13 mouse cellular contexts compared by ENCODE assay signal in the genomic region with DNA sequence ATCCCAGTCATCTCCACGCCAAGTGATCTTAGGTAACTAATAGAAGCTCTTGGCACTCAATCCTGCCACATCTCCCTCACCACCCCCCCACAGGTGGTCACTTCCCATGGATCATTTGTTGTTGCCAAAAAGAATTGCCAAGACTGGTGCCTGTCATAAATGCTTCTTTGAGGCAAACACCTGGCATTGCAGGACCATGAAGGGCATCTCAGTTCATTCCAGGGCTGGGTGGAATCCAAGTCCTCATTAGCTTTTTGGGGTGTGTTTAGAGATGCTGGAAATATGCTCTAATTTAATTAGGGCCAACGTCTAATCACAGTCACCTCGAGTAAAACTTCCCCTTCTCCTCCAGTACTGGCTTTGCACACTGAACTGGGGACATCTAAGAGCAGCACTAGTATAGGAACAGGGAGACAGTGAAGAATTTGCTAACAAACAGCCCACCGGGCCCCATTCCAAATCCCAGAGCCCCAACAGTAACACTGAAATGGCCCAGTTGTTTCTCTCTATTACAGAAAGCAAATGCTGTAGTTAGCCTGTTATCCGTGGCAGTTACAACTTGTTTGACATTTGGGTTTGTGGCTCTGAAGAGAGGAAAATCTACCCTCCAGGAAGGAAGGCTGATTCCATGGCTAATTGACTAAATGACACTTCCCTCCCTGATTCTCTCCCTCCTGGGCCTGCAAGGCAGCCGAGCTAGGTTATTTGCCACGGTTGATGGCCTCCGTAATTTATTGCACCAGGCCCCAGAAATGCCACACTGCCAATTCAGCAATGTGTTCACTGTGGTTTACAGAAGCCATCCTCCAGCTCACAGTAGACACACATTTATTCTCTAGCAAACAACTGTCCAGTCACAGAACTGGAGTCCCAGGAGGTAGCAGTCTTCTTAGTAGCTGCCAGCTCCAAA.
A peak's percentile ranks its signal among the peaks of the same experiment; 100 is the strongest.
DNase-seq lines count a peak whose midpoint lies in the region; ATAC-seq and TF ChIP-seq lines count a peak whose summit lies in the region.
"Had no signal": no experiment of that assay in that cellular context is flagged by ENCODE, and none has a peak within 500 bp of the region (broad histone marks: within the 10 kb centered on the region; RNA-seq: fewer than 3 reads in every experiment).

No protein-coding gene starts in this region.

- no peaks in the 10 kb centered on the region for H3K9me3 ChIP-seq in embryonic facial prominence, embryonic 14.5 days (ENCODE audit: control insufficient read depth, low read length)
- no peaks in the 10 kb centered on the region for H3K9me3 ChIP-seq in embryonic facial prominence, embryonic 10.5 days
- no peaks in the 10 kb centered on the region for H3K9me3 ChIP-seq in midbrain, embryonic 16.5 days (replicated peaks; ENCODE audit: control insufficient read depth, low read length, poor library complexity, severe bottlenecking)
- H3K9me3 ChIP-seq: limb, embryonic 12.5 days had no signal

- H3K27ac ChIP-seq in embryonic facial prominence, embryonic 14.5 days (replicated peaks; ENCODE audit: low read depth, low read length) = no peak overlapping the region
- no peak overlapping the region for H3K27ac ChIP-seq in embryonic facial prominence, embryonic 10.5 days (replicated peaks)
- H3K27ac ChIP-seq in midbrain, embryonic 16.5 days (ENCODE audit: low read length) = no peak overlapping the region
- no peak overlapping the region for H3K27ac ChIP-seq in layer of hippocampus, adult 2 months
- H3K27ac ChIP-seq: limb, embryonic 12.5 days had no signal

- no peak overlapping the region for H3K4me2 ChIP-seq in embryonic facial prominence, embryonic 14.5 days (ENCODE audit: low read depth, low read length)
- H3K4me2 ChIP-seq in midbrain, embryonic 16.5 days (ENCODE audit: low read length) = no peak overlapping the region
- H3K4me2 ChIP-seq: heart, embryonic 11.5 days; limb, embryonic 12.5 days had no signal

- CTCF ChIA-PET in Patski (lab: Charles Lee) = interaction anchor here (0.6 kb wide), 1 partner anchor 578 kb away, joined by 3 read pairs; no protein-coding TSS in a partner anchor

- WGBS in embryonic facial prominence, embryonic 14.5 days = 41% methylated on average over 8 of the region's 8 CpGs
- WGBS in embryonic facial prominence, embryonic 10.5 days = 54% methylated on average over 8 of the region's 8 CpGs
- WGBS in midbrain, embryonic 16.5 days = 61% methylated on average over 8 of the region's 8 CpGs

- H3K9ac ChIP-seq in embryonic facial prominence, embryonic 14.5 days (ENCODE audit: low read depth, low read length) = no peak overlapping the region
- no peak overlapping the region for H3K9ac ChIP-seq in midbrain, embryonic 16.5 days (ENCODE audit: low read depth, low read length)
- H3K9ac ChIP-seq: limb, embryonic 12.5 days had no signal

- H3K36me3 ChIP-seq in embryonic facial prominence, embryonic 14.5 days (ENCODE audit: control insufficient read depth, insufficient read depth, low read length) = no peaks in the 10 kb centered on the region
- H3K36me3 ChIP-seq in embryonic facial prominence, embryonic 10.5 days (replicated peaks) = no peaks in the 10 kb centered on the region
- H3K36me3 ChIP-seq in midbrain, embryonic 16.5 days (ENCODE audit: control insufficient read depth, insufficient read depth, low read length) = no peaks in the 10 kb centered on the region
- H3K36me3 ChIP-seq: limb, embryonic 12.5 days had no signal

- TF ChIP-seq CTCF in Patski (IDR thresholded peaks at IDR 0.05) = no peak
- TF ChIP-seq CTCF in layer of hippocampus, adult 2 months (conservative IDR thresholded peaks at IDR 0.05) = no peak

- peak; percentile 55; the same call in 1 of the 2 replicates for ATAC-seq in embryonic facial prominence, embryonic 14.5 days (ENCODE audit: low read depth)
- peak; percentile 91 for ATAC-seq in Patski
- peak; percentile 75; the same call in 1 of the 2 replicates for ATAC-seq in midbrain, embryonic 16.5 days
- ATAC-seq: inflammation-experienced regulatory T-cells, adult 6 months had no signal

- in situ Hi-C loops in Patski (cut with MboI; ENCODE audit: low pct_unique_long_range_greater_than_20kb) = no loop called here

- DNase-seq in embryonic facial prominence, embryonic 14.5 days (ENCODE audit: low spot score) = peak; percentile 20
- DNase-seq in embryonic facial prominence, embryonic 10.5 days (ENCODE audit: low spot score) = no peak
- peak; percentile 70 for DNase-seq in Patski (ENCODE audit: low read depth, low spot score)
- DNase-seq in kidney, adult 11 months = peak; percentile 4
- no peak for DNase-seq in layer of hippocampus, adult 2 months (ENCODE audit: low spot score in 2 of 2)
- no peak for DNase-seq in spleen, postnatal 14 days (ENCODE audit: low spot score in 2 of 2)
- no peak for DNase-seq in thymus, adult 18-20 months
- DNase-seq: lung, postnatal 36 days; thymus, postnatal 4 days had no signal

- no peak overlapping the region for H3K4me3 ChIP-seq in embryonic facial prominence, embryonic 14.5 days (ENCODE audit: low read depth, low read length)
- H3K4me3 ChIP-seq in embryonic facial prominence, embryonic 10.5 days = no peak overlapping the region
- no peak overlapping the region for H3K4me3 ChIP-seq in midbrain, embryonic 16.5 days (ENCODE audit: low read depth, low read length)
- no peak overlapping the region for H3K4me3 ChIP-seq in layer of hippocampus, adult 2 months
- H3K4me3 ChIP-seq: limb, embryonic 12.5 days had no signal

- H3K4me1 ChIP-seq in embryonic facial prominence, embryonic 14.5 days (ENCODE audit: control insufficient read depth, insufficient read depth, low read length) = peaks cover 5% of the 10 kb centered on the region; the same call in 1 of the 2 replicates
- peaks cover 20% of the 10 kb centered on the region for H3K4me1 ChIP-seq in embryonic facial prominence, embryonic 10.5 days
- H3K4me1 ChIP-seq in midbrain, embryonic 16.5 days (ENCODE audit: control insufficient read depth, insufficient read depth, low read length) = no peaks in the 10 kb centered on the region
- H3K4me1 ChIP-seq: limb, embryonic 12.5 days had no signal

- POLR2A ChIA-PET in Patski (lab: Charles Lee) = no interaction called here

- no peaks in the 10 kb centered on the region for H3K27me3 ChIP-seq in embryonic facial prominence, embryonic 14.5 days (replicated peaks; ENCODE audit: control insufficient read depth, insufficient read depth, low read length)
- no peaks in the 10 kb centered on the region for H3K27me3 ChIP-seq in embryonic facial prominence, embryonic 10.5 days (replicated peaks; ENCODE audit: low read depth, poor library complexity, severe bottlenecking)
- no peaks in the 10 kb centered on the region for H3K27me3 ChIP-seq in Patski
- H3K27me3 ChIP-seq in midbrain, embryonic 16.5 days (ENCODE audit: control insufficient read depth, insufficient read depth, low read depth, low read length) = no peaks in the 10 kb centered on the region
- H3K27me3 ChIP-seq: limb, embryonic 12.5 days had no signal

Comparison
In these comparisons a context has a peak if more than half of its experiments do, and no peak if none do; other contexts are left out.
1. DNase-seq: peak in embryonic facial prominence, embryonic 14.5 days (single experiment), Patski (single experiment) and kidney, adult 11 months (single experiment); none in embryonic facial prominence, embryonic 10.5 days (single experiment), layer of hippocampus, adult 2 months (0 of 2), spleen, postnatal 14 days (0 of 2) and thymus, adult 18-20 months (0 of 2).
2. Peak in every context shown above with its lines, with median percentiles within 50 percentile points of each other: ATAC-seq.